Mouse (Mus musculus) cortical plate, adult 2 months (tissue): ENCODE measurements around the gene Zcchc24. TPM values are rescaled to one million over a fixed set of nuclear protein-coding genes. Genes with fewer than 3 reads are reported as not detected.

Source experiments
- H3K27ac ChIP-seq: fragments of 200-500 bp; 2 replicates; pipeline ENCODE4 v1.5.1; 2012; ENCODE audit warnings: low read length, control low read depth, inconsistent platforms; ENCODE audit not compliant: insufficient read depth
- H3K4me1 ChIP-seq: fragments of 200-500 bp; 2 replicates; pipeline ENCODE4 v1.6.1; 2011; ENCODE audit warnings: low read length; ENCODE audit not compliant: control insufficient read depth, insufficient read depth
- H3K4me3 ChIP-seq: fragments of 200-500 bp; 2 replicates; pipeline ENCODE4 v1.5.1; 2011; ENCODE audit warnings: mild to moderate bottlenecking, low read length, control low read depth; ENCODE audit not compliant: insufficient read depth
- CTCF ChIP-seq: fragments of 200-500 bp; IDR thresholded peaks from 2 replicates; pipeline ENCODE4 v1.5.1; 2011; ENCODE audit warnings: mild to moderate bottlenecking, control low read depth, low read length; ENCODE audit not compliant: insufficient read depth; ENCODE audit errors: extremely low read depth
- POLR2A ChIP-seq: fragments of 200-500 bp; IDR thresholded peaks from 2 replicates; pipeline ENCODE4 v1.6.1; 2011; ENCODE audit warnings: mild to moderate bottlenecking, low read length, control low read depth; ENCODE audit not compliant: insufficient read depth; ENCODE audit errors: extremely low read depth
- polyA plus RNA-seq: library from polyadenylated mRNA; depleted of rRNA; stranded (reverse); fragments of >200 nt; gene quantifications from 2 replicates; pipeline ENCODE4 v1.2.3, GENCODE M21; 2012

Gene Zcchc24
- polyA plus RNA-seq, 1 experiment = 52.1 TPM

DNA sequence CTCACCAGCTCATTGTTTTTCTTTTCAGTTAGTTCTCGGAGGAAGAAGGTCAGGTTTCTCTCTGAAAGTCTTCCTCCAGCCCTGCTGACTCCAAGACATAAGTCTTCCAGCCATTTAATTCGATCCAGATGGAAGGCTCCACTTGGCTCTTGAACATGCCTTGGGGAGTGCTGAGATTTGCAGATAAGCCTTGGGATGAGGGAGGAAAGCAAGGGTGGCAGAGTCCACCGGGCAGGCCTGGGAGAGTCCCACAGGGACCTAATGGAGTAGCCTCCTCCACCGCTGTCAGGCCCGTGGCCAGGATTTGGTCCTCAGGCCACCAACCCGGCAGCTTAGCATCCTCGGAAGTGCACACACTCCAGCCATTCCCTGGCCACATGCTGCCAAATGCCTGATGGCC lies 27.8 kb upstream of the Zcchc24 start:
- Histone ChIP-seq H3K27ac (no peak overlapping the region), H3K4me3 (no peak overlapping the region), H3K4me1 (peaks cover 2% of the 10 kb centered on the region; the same call in 1 of the 2 replicates)
- TF ChIP-seq CTCF (no peak), POLR2A (no peak)

DNA sequence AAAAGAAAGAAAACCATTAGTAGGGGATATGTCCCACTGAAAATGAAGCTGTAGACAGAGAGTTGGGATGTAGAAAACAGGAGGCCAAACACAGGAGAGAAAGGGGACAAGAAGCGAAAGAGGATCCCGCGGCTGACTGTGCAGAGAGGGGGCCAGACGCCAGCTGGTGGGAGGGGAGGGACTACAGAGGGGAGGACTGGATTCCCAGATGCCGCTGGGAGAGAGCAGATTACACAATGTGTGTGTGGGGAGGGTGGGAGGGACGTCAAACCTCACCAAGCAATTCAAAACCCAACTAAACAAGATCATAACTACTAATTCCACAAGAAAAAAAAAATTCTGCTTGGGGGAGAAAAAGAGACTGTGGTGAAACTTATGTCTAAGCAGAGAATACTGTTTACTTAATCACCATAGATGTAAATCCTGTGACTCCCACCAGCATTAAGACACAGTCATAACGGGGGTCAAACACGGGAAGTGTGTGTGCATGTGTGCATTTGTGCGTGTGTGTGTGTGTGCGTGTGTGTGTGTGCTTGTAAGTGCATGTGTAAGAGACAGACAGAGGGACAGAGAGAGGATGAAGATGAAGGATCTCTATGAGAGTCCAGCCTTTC lies 26.8 kb upstream of the Zcchc24 start:
- no peak overlapping the region for H3K4me3 ChIP-seq
- H3K27ac ChIP-seq = no peak overlapping the region
- TF ChIP-seq POLR2A = no peak
- no peak for TF ChIP-seq CTCF
- H3K4me1 ChIP-seq = peaks cover 2% of the 10 kb centered on the region; the same call in 1 of the 2 replicates

DNA sequence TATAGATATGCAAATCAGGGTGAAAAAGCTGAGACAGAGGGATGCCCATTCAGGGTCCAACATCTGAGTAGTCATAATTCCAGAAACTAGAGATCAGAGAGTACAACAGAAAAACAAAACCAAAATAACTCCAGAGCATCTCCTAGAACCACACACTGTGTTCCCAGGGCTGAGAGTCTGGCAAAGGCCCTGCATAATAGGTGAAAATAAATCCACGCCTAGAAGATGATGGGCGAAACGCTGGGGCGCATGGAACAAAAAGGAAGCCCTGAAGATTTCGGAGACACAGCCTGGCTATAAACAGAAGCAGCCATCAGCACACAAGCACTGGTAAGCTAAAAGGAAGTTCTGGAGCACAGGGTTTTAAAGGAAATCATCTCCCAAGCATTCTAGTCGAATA lies 26.2 kb upstream of the Zcchc24 start:
- peaks cover 2% of the 10 kb centered on the region; the same call in 1 of the 2 replicates for H3K4me1 ChIP-seq
- 0 out of 2 replicates have a peak overlapping the region, but pooled peaks have one; percentile 15 for H3K27ac ChIP-seq
- TF ChIP-seq POLR2A (no peak), CTCF (no peak)
- H3K4me3 ChIP-seq = no peak overlapping the region

DNA sequence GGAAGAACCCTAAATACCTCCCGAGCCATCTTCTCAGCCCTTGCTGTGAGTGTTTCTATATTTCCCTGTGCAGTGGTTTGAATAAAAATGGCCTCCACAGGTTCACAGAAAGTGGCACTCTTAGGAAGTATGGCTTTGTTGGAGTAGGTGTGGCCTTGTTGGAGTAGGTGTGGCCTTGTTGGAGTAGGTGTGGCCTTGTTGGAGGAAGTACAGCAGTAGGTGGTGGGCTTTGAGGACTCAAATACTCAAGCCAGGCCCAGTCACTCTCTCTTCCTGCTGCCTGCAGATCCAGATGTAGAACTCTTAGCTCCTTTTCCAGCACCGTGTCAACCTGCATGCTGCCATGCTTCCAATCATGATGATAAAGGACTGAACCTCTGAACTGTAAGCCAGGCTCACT lies 25.5 kb upstream of the Zcchc24 start:
- TF ChIP-seq CTCF = no peak
- TF ChIP-seq POLR2A = no peak
- peaks cover 2% of the 10 kb centered on the region; the same call in 1 of the 2 replicates for H3K4me1 ChIP-seq
- no peak overlapping the region for H3K27ac ChIP-seq
- no peak overlapping the region for H3K4me3 ChIP-seq

DNA sequence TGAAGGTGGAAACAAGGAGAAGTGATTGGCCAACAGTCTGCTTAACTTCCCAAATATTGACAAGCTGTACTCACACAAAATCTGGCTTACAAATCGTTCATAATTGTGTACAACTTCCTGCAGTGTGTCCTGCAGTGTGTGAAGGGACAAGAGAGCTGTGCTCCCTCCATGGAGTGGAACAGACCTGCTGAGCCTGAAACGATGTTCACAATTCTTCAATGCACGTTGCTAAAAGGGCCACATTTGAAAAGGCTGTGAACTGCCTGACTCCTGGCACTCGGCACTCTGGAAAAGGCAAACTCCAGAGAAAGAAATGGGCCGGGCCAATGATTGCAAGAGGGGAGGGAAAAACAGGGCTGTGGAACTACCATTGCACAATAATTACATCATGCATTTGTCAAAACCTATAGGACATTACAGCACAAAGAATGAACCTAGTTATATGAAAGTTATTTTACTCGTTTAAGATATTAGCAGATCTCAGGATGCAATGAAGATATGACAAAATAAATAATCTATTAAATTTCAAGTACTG lies 22.0 kb upstream of the Zcchc24 start:
- TF ChIP-seq POLR2A (no peak), CTCF (no peak)
- H3K27ac ChIP-seq = no peak overlapping the region
- H3K4me1 ChIP-seq = peaks cover 2% of the 10 kb centered on the region; the same call in 1 of the 2 replicates
- H3K4me3 ChIP-seq = no peak overlapping the region

DNA sequence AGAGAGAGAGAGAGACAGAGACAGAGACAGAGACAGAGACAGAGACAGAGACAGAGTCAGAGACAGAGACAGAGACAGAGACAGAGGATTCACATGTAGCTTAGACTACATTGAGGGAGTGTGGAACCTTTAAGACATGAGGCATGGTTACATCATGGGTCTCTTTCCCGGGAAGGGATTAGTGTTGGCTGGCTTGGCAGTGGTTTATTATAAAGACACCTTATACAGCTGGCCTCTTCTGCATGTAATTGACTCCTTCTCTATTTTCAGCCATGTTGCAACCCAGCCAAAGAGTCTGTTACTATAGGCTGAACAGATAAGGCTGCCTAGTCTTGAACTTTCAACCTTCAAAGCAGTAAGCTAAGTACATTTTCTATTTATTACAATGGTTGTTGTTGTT lies 21.1 kb upstream of the Zcchc24 start:
- H3K27ac ChIP-seq = no peak overlapping the region
- H3K4me1 ChIP-seq = no peaks in the 10 kb centered on the region; the same call in 1 of the 2 replicates
- no peak overlapping the region for H3K4me3 ChIP-seq
- TF ChIP-seq CTCF (no peak), POLR2A (no peak)

DNA sequence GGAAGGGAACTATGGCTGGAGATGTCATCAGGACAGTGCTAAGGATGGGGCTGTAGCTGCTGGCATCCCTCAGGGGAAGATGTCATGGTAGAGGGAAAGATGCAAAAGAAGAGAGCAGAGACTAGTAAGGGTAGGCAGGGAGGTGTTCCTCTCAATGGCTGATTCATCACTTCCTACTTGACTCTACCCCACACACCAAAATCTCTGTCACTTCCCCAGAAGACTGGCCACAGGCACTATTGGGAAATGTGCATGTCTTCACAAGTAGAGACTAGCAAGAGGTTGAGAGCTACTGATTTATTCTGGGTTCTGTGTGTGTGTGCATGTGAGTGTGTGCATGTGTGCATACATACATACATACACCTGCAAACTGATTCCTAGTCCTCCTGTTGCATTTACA lies 20.4 kb upstream of the Zcchc24 start:
- H3K4me1 ChIP-seq = no peaks in the 10 kb centered on the region; the same call in 1 of the 2 replicates
- no peak overlapping the region for H3K4me3 ChIP-seq
- H3K27ac ChIP-seq = no peak overlapping the region
- no peak for TF ChIP-seq CTCF
- no peak for TF ChIP-seq POLR2A

DNA sequence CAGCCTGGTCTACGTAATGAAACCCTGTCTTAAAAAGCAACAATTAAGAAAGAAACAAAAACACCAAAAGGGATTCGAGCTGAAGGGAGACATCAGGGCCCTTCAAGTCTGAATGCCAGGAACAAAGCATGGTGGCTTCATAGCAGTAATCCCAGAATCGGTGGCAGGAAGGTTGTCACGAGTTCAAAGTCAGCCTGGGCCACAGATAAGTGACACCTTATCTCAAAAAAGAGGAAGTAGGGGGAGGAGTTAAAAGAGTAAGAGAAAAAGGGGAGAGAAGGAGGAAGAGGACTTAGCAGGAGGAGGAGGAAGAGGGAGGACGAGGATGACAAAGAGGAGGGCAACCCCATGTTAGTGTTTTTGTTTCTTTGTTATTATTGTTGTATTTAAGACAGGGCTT lies 19.4 kb upstream of the Zcchc24 start:
- no peak overlapping the region for H3K27ac ChIP-seq
- no peak for TF ChIP-seq POLR2A
- no peak for TF ChIP-seq CTCF
- H3K4me3 ChIP-seq = no peak overlapping the region
- H3K4me1 ChIP-seq = no peaks in the 10 kb centered on the region; the same call in 1 of the 2 replicates

DNA sequence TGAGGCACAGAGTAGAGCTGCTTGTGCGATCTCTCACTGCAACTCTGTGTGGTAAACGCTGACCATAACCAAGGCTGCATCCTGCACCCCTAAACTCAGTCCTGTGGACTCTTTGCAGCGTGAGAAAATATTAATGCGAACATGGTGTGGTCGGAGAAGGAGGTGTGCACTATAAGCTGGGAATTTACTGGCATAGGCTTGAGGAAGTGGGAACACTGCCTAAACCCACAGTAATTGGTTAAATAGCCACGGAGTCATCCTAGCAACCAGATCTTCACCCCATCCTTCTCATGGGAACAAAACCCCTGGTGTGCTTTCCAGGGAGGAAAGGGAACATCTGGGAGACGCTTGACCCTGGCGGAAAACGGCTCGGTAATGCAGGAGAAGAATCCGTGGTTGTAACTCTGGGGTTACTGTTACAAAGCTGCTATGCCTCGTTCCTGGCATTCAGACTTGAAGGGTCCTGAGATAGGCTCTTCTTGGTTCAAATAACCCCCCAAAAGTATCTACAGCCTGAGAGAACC lies 18.6 kb upstream of the Zcchc24 start:
- no peak overlapping the region for H3K4me3 ChIP-seq
- TF ChIP-seq CTCF = no peak
- no peak for TF ChIP-seq POLR2A
- H3K4me1 ChIP-seq = no peaks in the 10 kb centered on the region; the same call in 1 of the 2 replicates
- no peak overlapping the region for H3K27ac ChIP-seq

DNA sequence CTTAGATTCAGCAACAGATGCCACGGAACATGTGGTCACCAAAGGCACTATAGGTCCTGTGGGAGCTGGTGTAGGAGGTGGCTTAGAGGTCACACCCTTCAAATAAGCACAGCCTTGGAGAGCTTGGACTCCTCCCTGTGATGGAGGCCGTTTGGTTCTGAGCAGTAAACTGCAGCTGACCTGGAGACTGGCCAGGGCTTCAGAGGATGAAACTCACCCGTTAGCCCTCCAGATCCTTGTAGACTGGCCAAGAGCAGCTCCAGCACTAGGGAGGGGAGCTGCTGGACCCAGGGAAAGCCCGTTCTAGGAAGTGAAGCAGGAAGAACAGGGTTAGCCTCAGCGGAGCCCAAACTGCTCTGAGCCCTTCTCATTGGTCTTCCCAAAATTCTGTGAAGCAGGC lies 18.1 kb upstream of the Zcchc24 start:
- no peaks in the 10 kb centered on the region; the same call in 1 of the 2 replicates for H3K4me1 ChIP-seq
- H3K27ac ChIP-seq = no peak overlapping the region
- no peak overlapping the region for H3K4me3 ChIP-seq
- no peak for TF ChIP-seq CTCF
- TF ChIP-seq POLR2A = no peak
